Mouse (Mus musculus): ENCODE results near the gene Ifitm3.

- TF ChIP-seq CTCF (IDR thresholded peaks at IDR 0.05; ENCODE audit: low read depth) (no peak), EP300 (IDR thresholded peaks at IDR 0.05; ENCODE audit: low read depth) (no peak)
These were observed 49.4 kb upstream of the Ifitm3 start for GRCm38 (mm10) chr7:141059929-141060328.

Data from liver, embryonic 14.5 days (tissue).